Mouse (Mus musculus) MEL (cell line): Measurements from ENCODE around the gene Gpcpd1. TPM values are rescaled to one million over a fixed set of nuclear protein-coding genes. Genes with fewer than 3 reads are reported as not detected.

ENCODE experiments used
- DNase-seq: peaks from one replicate; pipeline ENCODE4 v3.0.0; 2011; ENCODE audit warnings: low read depth, low spot score
- H3K27ac ChIP-seq: 2 replicates; pipeline ENCODE4 v1.5.1; 2012; ENCODE audit warnings: low read depth, mild to moderate bottlenecking, control low read depth, low read length, moderate library complexity; ENCODE audit not compliant: control insufficient read depth
- H3K27me3 ChIP-seq, 2 experiments: fragments of 150-350 bp in 1 of 2; sonication (generic) in 1 of 2; 2 replicates each; pipeline ENCODE4 v1.6.1; 2012; ENCODE audit warnings: low read length in 2 of 2, mild to moderate bottlenecking in 2 of 2, improper control_type of control experiment in 1 of 2, moderate library complexity in 1 of 2; ENCODE audit not compliant: insufficient read depth in 2 of 2, control insufficient read depth in 1 of 2
- H3K36me3 ChIP-seq, 2 experiments: 2 replicates each; pipeline ENCODE4 v1.6.1; 2012 to 2014; ENCODE audit warnings: low read length in 2 of 2, improper control_type of control experiment in 1 of 2, inconsistent platforms in 1 of 2, mild to moderate bottlenecking in 1 of 2; ENCODE audit not compliant: insufficient read depth in 2 of 2, control insufficient read depth in 1 of 2
- H3K4me1 ChIP-seq, 2 experiments: fragments of 150-350 bp in 1 of 2; sonication (generic) in 1 of 2; 2 replicates each; pipeline ENCODE4 v1.6.1; 2012; ENCODE audit warnings: low read length in 2 of 2, improper control_type of control experiment in 1 of 2, mild to moderate bottlenecking in 1 of 2; ENCODE audit not compliant: insufficient read depth in 2 of 2, control insufficient read depth in 1 of 2
- H3K4me3 ChIP-seq, 2 experiments: fragments of 150-350 bp in 1 of 2; sonication (generic) in 1 of 2; 2 replicates each; pipeline ENCODE4 v1.5.1; 2012; ENCODE audit warnings: low read depth in 2 of 2, low read length in 2 of 2, mild to moderate bottlenecking in 2 of 2, moderate library complexity in 2 of 2, control low read depth in 1 of 2, improper control_type of control experiment in 1 of 2; ENCODE audit not compliant: control insufficient read depth in 1 of 2, insufficient read depth in 1 of 2
- H3K79me2 ChIP-seq: 2 replicates; pipeline ENCODE4 v1.6.1; 2012; ENCODE audit warnings: mild to moderate bottlenecking, low read length, moderate library complexity; ENCODE audit not compliant: control insufficient read depth, poor library complexity, insufficient read depth
- H3K9ac ChIP-seq: 2 replicates; pipeline ENCODE4 v1.6.1; 2012; ENCODE audit warnings: low read depth, mild to moderate bottlenecking, control low read depth, low read length, moderate library complexity; ENCODE audit not compliant: control insufficient read depth, poor library complexity, severe bottlenecking
- H3K9me3 ChIP-seq: fragments of 150-350 bp; sonication (generic); replicated peaks from 2 replicates; pipeline ENCODE4 v1.6.1; 2012; ENCODE audit warnings: mild to moderate bottlenecking, low read length, improper control_type of control experiment, moderate library complexity; ENCODE audit not compliant: insufficient read depth
- CHD1 ChIP-seq: IDR thresholded peaks from 2 replicates; pipeline ENCODE4 v1.6.1; 2012; ENCODE audit warnings: low read depth, mild to moderate bottlenecking, inconsistent platforms, low read length, improper control_type of control experiment
- CTCF ChIP-seq, 3 experiments: IDR thresholded peaks in 2 of 3; conservative IDR thresholded peaks in 1 of 3; 2 replicates each; pipeline ENCODE4 v1.5.1; 2011 to 2012; ENCODE audit warnings: low read length in 3 of 3, low read depth in 2 of 3, mild to moderate bottlenecking in 2 of 3, improper control_type of control experiment in 1 of 3, inconsistent platforms in 1 of 3, mixed read lengths in 1 of 3, moderate library complexity in 1 of 3; ENCODE audit not compliant: control insufficient read depth in 1 of 3, insufficient read depth in 1 of 3, poor library complexity in 1 of 3, severe bottlenecking in 1 of 3
- E2F4 ChIP-seq: IDR thresholded peaks from 2 replicates; pipeline ENCODE4 v1.6.1; 2011; ENCODE audit warnings: low read depth, low read length, improper control_type of control experiment, borderline replicate concordance
- ELF1 ChIP-seq: IDR thresholded peaks from 2 replicates; pipeline ENCODE4 v1.6.1; 2014; ENCODE audit warnings: low read depth, mild to moderate bottlenecking, inconsistent platforms, low read length, improper control_type of control experiment, moderate library complexity
- EP300 ChIP-seq, 2 experiments: IDR thresholded peaks; 2 replicates each; pipeline ENCODE4 v1.6.1; 2011; ENCODE audit warnings: improper control_type of control experiment in 2 of 2, low read length in 2 of 2, low read depth in 1 of 2, mild to moderate bottlenecking in 1 of 2
- GABPA ChIP-seq: IDR thresholded peaks from 2 replicates; pipeline ENCODE4 v1.6.1; 2012; ENCODE audit warnings: low read depth, mild to moderate bottlenecking, inconsistent platforms, low read length, improper control_type of control experiment, moderate library complexity
- GATA1 ChIP-seq: IDR thresholded peaks from 2 replicates; pipeline ENCODE4 v1.6.1; 2011; ENCODE audit warnings: low read depth, low read length, improper control_type of control experiment
- HCFC1 ChIP-seq: IDR thresholded peaks from 2 replicates; pipeline ENCODE4 v1.6.1; 2012; ENCODE audit warnings: low read depth, mild to moderate bottlenecking, inconsistent platforms, low read length, improper control_type of control experiment, moderate library complexity
- MAZ ChIP-seq: IDR thresholded peaks from 2 replicates; pipeline ENCODE4 v1.6.1; 2012; ENCODE audit warnings: low read depth, mild to moderate bottlenecking, inconsistent platforms, low read length, improper control_type of control experiment
- MEF2A ChIP-seq: IDR thresholded peaks from 2 replicates; pipeline ENCODE4 v1.6.1; 2014; ENCODE audit warnings: low read depth, mild to moderate bottlenecking, inconsistent platforms, low read length, improper control_type of control experiment; ENCODE audit not compliant: poor library complexity, insufficient replicate concordance, severe bottlenecking; ENCODE audit errors: extremely low read depth
- MXI1 ChIP-seq: IDR thresholded peaks from 2 replicates; pipeline ENCODE4 v1.6.1; 2011; ENCODE audit warnings: mild to moderate bottlenecking, low read depth, low read length, improper control_type of control experiment
- MYC ChIP-seq: IDR thresholded peaks from 2 replicates; pipeline ENCODE4 v1.6.1; 2011; ENCODE audit warnings: low read depth, mild to moderate bottlenecking, low read length, improper control_type of control experiment, moderate library complexity
- NELFE ChIP-seq: IDR thresholded peaks from 2 replicates; pipeline ENCODE4 v1.6.1; 2011; ENCODE audit warnings: low read depth, low read length, improper control_type of control experiment
- NRF1 ChIP-seq: IDR thresholded peaks from 2 replicates; pipeline ENCODE4 v1.6.1; 2014; ENCODE audit warnings: low read depth, mild to moderate bottlenecking, inconsistent platforms, low read length, improper control_type of control experiment, moderate library complexity; ENCODE audit not compliant: poor library complexity, insufficient read depth, severe bottlenecking
- POLR2A ChIP-seq, 2 experiments: IDR thresholded peaks; 2 replicates each; pipeline ENCODE4 v1.6.1; 2011 to 2012; ENCODE audit warnings: low read length in 2 of 2, mild to moderate bottlenecking in 2 of 2, control low read depth in 1 of 2, improper control_type of control experiment in 1 of 2, low read depth in 1 of 2, moderate library complexity in 1 of 2; ENCODE audit not compliant: control insufficient read depth in 1 of 2, insufficient read depth in 1 of 2, poor library complexity in 1 of 2
- POLR2AphosphoS2 ChIP-seq: IDR thresholded peaks from 2 replicates; pipeline ENCODE4 v1.6.1; 2011; ENCODE audit warnings: low read length, improper control_type of control experiment
- POLR2AphosphoS5 ChIP-seq: IDR thresholded peaks from 2 replicates; pipeline ENCODE4 v1.6.1; 2012; ENCODE audit warnings: low read depth, borderline replicate concordance, mild to moderate bottlenecking, inconsistent platforms, low read length, moderate library complexity, mixed read lengths
- RAD21 ChIP-seq: IDR thresholded peaks from 2 replicates; pipeline ENCODE4 v1.6.1; 2011; ENCODE audit warnings: mild to moderate bottlenecking, low read depth, low read length, improper control_type of control experiment
- RCOR1 ChIP-seq: IDR thresholded peaks from 2 replicates; pipeline ENCODE4 v1.6.1; 2012; ENCODE audit warnings: low read depth, mild to moderate bottlenecking, inconsistent platforms, low read length, improper control_type of control experiment
- SIN3A ChIP-seq: IDR thresholded peaks from 2 replicates; pipeline ENCODE4 v1.6.1; 2012; ENCODE audit warnings: low read length, improper control_type of control experiment, inconsistent platforms
- SMC3 ChIP-seq: IDR thresholded peaks from 2 replicates; pipeline ENCODE4 v1.6.1; 2011; ENCODE audit warnings: low read depth, low read length, improper control_type of control experiment
- TAL1 ChIP-seq: IDR thresholded peaks from 2 replicates; pipeline ENCODE4 v1.6.1; 2012; ENCODE audit warnings: mild to moderate bottlenecking, inconsistent platforms, low read length, moderate library complexity, mixed read lengths
- TBP ChIP-seq: IDR thresholded peaks from 2 replicates; pipeline ENCODE4 v1.8.0; 2011; ENCODE audit warnings: low read depth, low read length, improper control_type of control experiment
- TCF12 ChIP-seq: IDR thresholded peaks from 2 replicates; pipeline ENCODE4 v1.6.1; 2014; ENCODE audit warnings: low read depth, mild to moderate bottlenecking, inconsistent platforms, low read length, improper control_type of control experiment, moderate library complexity
- UBTF ChIP-seq: IDR thresholded peaks from 2 replicates; pipeline ENCODE4 v1.6.1; 2012; ENCODE audit warnings: low read depth, mild to moderate bottlenecking, inconsistent platforms, low read length, improper control_type of control experiment, moderate library complexity, borderline replicate concordance; ENCODE audit not compliant: insufficient read depth
- USF1 ChIP-seq: IDR thresholded peaks from 2 replicates; pipeline ENCODE4 v1.6.1; 2014; ENCODE audit warnings: low read depth, mild to moderate bottlenecking, inconsistent platforms, low read length, improper control_type of control experiment, moderate library complexity
- USF2 ChIP-seq, 2 experiments: IDR thresholded peaks; 2 replicates each; pipeline ENCODE4 v1.6.1; 2011 to 2012; ENCODE audit warnings: improper control_type of control experiment in 2 of 2, low read length in 2 of 2, borderline replicate concordance in 1 of 2, inconsistent platforms in 1 of 2, low read depth in 1 of 2, mild to moderate bottlenecking in 1 of 2; ENCODE audit not compliant: insufficient read depth in 1 of 2
- ZKSCAN1 ChIP-seq: IDR thresholded peaks from 2 replicates; pipeline ENCODE4 v1.6.1; 2012; ENCODE audit warnings: low read depth, mild to moderate bottlenecking, inconsistent platforms, low read length, improper control_type of control experiment, moderate library complexity
- ZMIZ1 ChIP-seq: IDR thresholded peaks from 2 replicates; pipeline ENCODE4 v1.6.1; 2012; ENCODE audit warnings: low read depth, mild to moderate bottlenecking, inconsistent platforms, low read length, improper control_type of control experiment, moderate library complexity
- ZNF384 ChIP-seq: IDR thresholded peaks from 2 replicates; pipeline ENCODE4 v1.6.1; 2012; ENCODE audit warnings: low read depth, mild to moderate bottlenecking, inconsistent platforms, low read length, improper control_type of control experiment
- polyA plus RNA-seq, 2 experiments: library from polyadenylated mRNA; stranded (reverse) in 1 of 2; unstranded in 1 of 2; fragments of >175 nt in 1 of 2; fragments of >200 nt in 1 of 2; gene quantifications; 2 replicates each; pipeline versions ENCODE4 v1.2.1 to v1.2.4; 2012; ENCODE audit warnings: low replicate concordance in 2 of 2, low read depth in 1 of 2; ENCODE audit not compliant: insufficient read length in 2 of 2, insufficient read depth in 1 of 2, missing spikeins in 1 of 2
- total RNA-seq: library from RNA; depleted of rRNA; stranded (reverse); fragments of 300-350 nt; gene quantifications from 2 replicates; pipeline ENCODE4 v1.2.3, GENCODE M21; 2012

The Gpcpd1 gene
- total and polyA plus RNA-seq, 3 experiments, result 2.9 to 4.5 TPM; not detected in 1

DNA sequence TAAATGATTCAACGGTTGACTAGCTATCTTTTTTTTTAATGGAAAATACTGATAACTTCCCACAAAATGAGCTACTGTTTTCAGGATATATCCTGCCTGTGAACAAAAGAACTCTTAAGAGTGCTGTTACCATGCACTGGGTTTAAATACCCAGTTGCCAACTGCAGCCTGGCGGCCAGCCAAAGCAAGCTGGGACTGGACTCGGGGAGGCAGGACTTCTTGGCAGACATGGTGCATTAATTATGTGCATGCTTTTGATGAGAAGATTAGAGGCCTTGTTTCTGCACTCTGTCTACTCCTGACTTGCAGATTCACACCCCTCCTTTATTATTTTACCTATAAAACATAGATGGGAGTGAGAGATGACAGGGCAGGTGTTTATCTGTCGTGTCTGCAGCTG, 5.3 kb downstream of the Gpcpd1 start:
- no peak overlapping the region for H3K9ac ChIP-seq
- no peak overlapping the region for H3K4me3 ChIP-seq
- H3K4me1 ChIP-seq, result peaks cover under 1 to 2% of the 10 kb centered on the region in 2 experiments; a peak in 3 of 4 replicates
- H3K9me3 ChIP-seq, result no peaks in the 10 kb centered on the region
- 0 out of 4 replicates have a peak, but pooled peaks cover 0 to 1% of the 10 kb centered on the region in 2 experiments for H3K27me3 ChIP-seq
- DNase-seq, result peak; percentile 29
- H3K27ac ChIP-seq, result no peak overlapping the region
- peaks cover 0 to 20% of the 10 kb centered on the region in 2 experiments; a peak in 2 of 4 replicates for H3K36me3 ChIP-seq
- peaks cover 5% of the 10 kb centered on the region; the same call in 1 of the 2 replicates for H3K79me2 ChIP-seq
- TF ChIP-seq UBTF (no peak), MAZ (no peak), MYC (no peak), RAD21 (no peak), SMC3 (no peak), TAL1 (no peak), TBP (no peak), ZMIZ1 (no peak), POLR2AphosphoS2 (no peak), E2F4 (no peak), GATA1 (no peak), TCF12 (no peak), NRF1 (no peak), ZNF384 (no peak), POLR2A (IDR thresholded peaks at IDR 0.05; ENCODE audit: control insufficient read depth in 1 of 2, insufficient read depth in 1 of 2, low read depth in 1 of 2, low read length in 2 of 2, poor library complexity in 1 of 2) (no peak), ZKSCAN1 (no peak), USF2 (IDR thresholded peaks at IDR 0.05; ENCODE audit: borderline replicate concordance in 1 of 2, insufficient read depth in 1 of 2, low read depth in 1 of 2, low read length in 2 of 2) (no peak), MEF2A (no peak), GABPA (no peak), POLR2AphosphoS5 (no peak)

DNA sequence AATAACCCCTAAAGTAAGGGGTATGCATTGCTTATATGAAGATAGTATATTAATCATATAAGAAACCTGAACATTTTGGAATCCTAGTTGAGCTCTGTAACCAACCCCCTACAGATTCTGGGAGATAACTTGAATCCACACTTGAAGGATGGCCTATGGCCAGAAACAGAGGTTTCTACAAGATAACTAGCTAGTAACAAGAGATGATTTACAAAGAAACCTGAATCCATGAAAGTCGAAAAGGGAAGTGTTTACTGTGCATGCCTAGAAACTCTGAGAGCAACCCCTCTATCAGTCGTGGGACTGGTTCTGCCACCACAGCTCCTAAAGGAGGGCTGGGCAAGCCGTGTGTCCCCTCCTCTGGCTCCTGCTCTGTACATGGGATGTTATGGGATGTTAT, 7.8 kb downstream of the Gpcpd1 start:
- peak; percentile 74 for DNase-seq
- Histone ChIP-seq H3K4me3 (no peak overlapping the region), H3K36me3 (peaks cover 0 to 28% of the 10 kb centered on the region in 2 experiments; a peak in 2 of 4 replicates), H3K27ac (no peak overlapping the region), H3K27me3 (no peaks in the 10 kb centered on the region), H3K9ac (no peak overlapping the region), H3K9me3 (no peaks in the 10 kb centered on the region), H3K79me2 (peaks cover 9% of the 10 kb centered on the region; the same call in 1 of the 2 replicates), H3K4me1 (peaks cover 5 to 6% of the 10 kb centered on the region in 2 experiments)
- TF ChIP-seq TBP (0 out of 2 replicates have a peak, but pooled peaks have one; percentile 49), CTCF (IDR thresholded peaks at IDR 0.05 in 2 of 3, conservative IDR thresholded peaks at IDR 0.05 in 1 of 3; ENCODE audit: control insufficient read depth in 1 of 3, insufficient read depth in 1 of 3, low read depth in 2 of 3, low read length in 3 of 3, poor library complexity in 1 of 3, severe bottlenecking in 1 of 3) (no peak), SIN3A (no peak), USF2 (IDR thresholded peaks at IDR 0.05; ENCODE audit: borderline replicate concordance in 1 of 2, insufficient read depth in 1 of 2, low read depth in 1 of 2, low read length in 2 of 2) (no peak), POLR2AphosphoS2 (no peak), TAL1 (peak; percentile 44), MYC (no peak), E2F4 (no peak), HCFC1 (no peak), RCOR1 (peak; percentile 98), USF1 (no peak), ZMIZ1 (no peak), EP300 (IDR thresholded peaks at IDR 0.05; ENCODE audit: low read depth in 1 of 2, low read length in 2 of 2) (peak; percentile 36 to 55; a peak in 2 of 4 replicates), CHD1 (no peak), ELF1 (no peak), POLR2A (IDR thresholded peaks at IDR 0.05; ENCODE audit: control insufficient read depth in 1 of 2, insufficient read depth in 1 of 2, low read depth in 1 of 2, low read length in 2 of 2, poor library complexity in 1 of 2) (no peak), TCF12 (no peak), MXI1 (peak; percentile 37; the same call in 1 of the 2 replicates), NRF1 (no peak), NELFE (no peak), ZNF384 (no peak)
